Mouse (Mus musculus) kidney, adult 2 months (tissue): ENCODE results near the gene Smco3. TPM values are rescaled to one million over a fixed set of nuclear protein-coding genes. Genes with fewer than 3 reads are reported as not detected.

Source experiments
- DNase-seq: peaks from one replicate; pipeline ENCODE4 v3.0.0; 2021
- H3K27ac ChIP-seq: fragments of 200-500 bp; 2 replicates; pipeline ENCODE4 v1.5.1; 2012; ENCODE audit warnings: low read depth, low read length, control low read depth, inconsistent platforms; ENCODE audit not compliant: insufficient read depth
- H3K27me3 ChIP-seq: fragments of 200-500 bp; replicated peaks from 2 replicates; pipeline ENCODE4 v1.6.1; 2012; ENCODE audit warnings: mild to moderate bottlenecking, moderate library complexity, low read length, inconsistent platforms; ENCODE audit not compliant: control insufficient read depth, insufficient read depth
- H3K36me3 ChIP-seq: fragments of 200-500 bp; 2 replicates; pipeline ENCODE4 v1.6.1; 2012; ENCODE audit warnings: mild to moderate bottlenecking, moderate library complexity, low read length, inconsistent platforms; ENCODE audit not compliant: control insufficient read depth, insufficient read depth
- H3K4me1 ChIP-seq: fragments of 200-500 bp; 2 replicates; pipeline ENCODE4 v1.6.1; 2011; ENCODE audit warnings: low read length; ENCODE audit not compliant: control insufficient read depth, insufficient read depth
- H3K4me3 ChIP-seq: fragments of 200-500 bp; 2 replicates; pipeline ENCODE4 v1.5.1; 2011; ENCODE audit warnings: mild to moderate bottlenecking, low read depth, low read length, control low read depth; ENCODE audit not compliant: insufficient read depth
- CTCF ChIP-seq: fragments of 200-500 bp; conservative IDR thresholded peaks from 2 replicates; pipeline ENCODE4 v1.5.1; 2011; ENCODE audit warnings: low read depth, mild to moderate bottlenecking, control low read depth, low read length, moderate library complexity, mixed read lengths; ENCODE audit not compliant: insufficient read depth, insufficient read length
- POLR2A ChIP-seq: fragments of 200-500 bp; IDR thresholded peaks from one replicate; pipeline ENCODE4 v1.6.1; 2011; ENCODE audit warnings: low read depth, low read length, control low read depth
- WGBS: fragments of 180-500 bp; shearing (Covaris S2); methylation state at CpG from one replicate; pipeline ENCODE4 v1.1.7; 2018; 5-methylcytosine and 5-hydroxymethylcytosine counted together
- polyA plus RNA-seq: library from polyadenylated mRNA; depleted of rRNA; stranded (reverse); fragments of >200 nt; gene quantifications from 2 replicates; pipeline ENCODE4 v1.2.3, GENCODE M21; 2012

Smco3 gene
- polyA plus RNA-seq, 1 experiment = 0.59 TPM

DNA sequence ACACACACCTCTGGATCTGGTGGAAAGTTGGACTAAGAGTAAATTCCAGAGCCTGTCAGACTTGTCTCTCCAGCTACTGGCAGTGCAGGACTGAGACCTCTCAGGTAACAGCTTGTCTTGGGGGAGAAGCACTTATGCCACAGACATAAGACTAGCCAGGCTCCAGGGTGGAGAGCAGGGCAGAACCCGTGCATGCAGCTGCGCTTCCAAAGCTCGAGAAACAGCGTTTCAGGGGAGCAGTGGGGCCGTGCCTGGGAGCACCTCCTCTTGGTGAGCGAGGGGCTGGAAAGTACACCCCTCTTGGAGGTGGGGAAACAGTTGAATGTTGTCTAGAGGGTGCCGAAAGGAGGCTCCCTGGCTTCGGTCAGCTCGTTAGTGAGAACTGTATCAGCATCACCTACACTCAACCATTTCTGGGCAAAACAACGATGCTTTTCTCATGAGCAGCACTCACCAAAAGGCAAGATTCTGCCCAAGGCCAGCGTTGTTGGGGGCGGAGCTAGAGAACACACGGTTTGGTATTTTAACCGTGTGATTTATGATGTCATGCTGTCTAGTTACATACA is 20.9 kb upstream of the Smco3 start:
- Histone ChIP-seq H3K27ac (peak overlapping the region; percentile 53; the same call in 1 of the 2 replicates), H3K27me3 (no peaks in the 10 kb centered on the region), H3K4me1 (peaks cover 6% of the 10 kb centered on the region), H3K36me3 (no peaks in the 10 kb centered on the region), H3K4me3 (peak overlapping the region; percentile 20)
- no peak for TF ChIP-seq POLR2A
- peak; percentile 27 for DNase-seq
- WGBS = 44% methylated on average over 14 of the region's 14 CpGs

DNA sequence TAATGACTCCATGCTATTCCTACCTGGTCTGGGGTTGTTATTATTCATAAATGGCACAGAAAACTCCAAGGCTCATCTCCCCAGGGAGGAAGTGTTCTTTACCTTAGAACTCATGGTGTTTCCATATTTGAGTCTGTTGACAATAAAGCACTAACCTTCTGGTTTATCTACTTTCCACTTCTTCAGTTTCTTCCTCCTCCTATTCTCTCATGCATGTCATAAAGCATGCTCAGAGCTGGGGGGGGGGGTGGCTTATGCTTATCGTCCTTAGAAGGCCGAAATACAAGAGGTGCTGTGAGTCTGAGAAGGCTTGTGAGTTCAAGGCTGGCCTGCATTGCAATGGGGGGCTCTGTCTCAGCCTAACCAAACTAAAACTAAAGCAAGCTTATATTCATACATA is 19.9 kb upstream of the Smco3 start:
- Histone ChIP-seq H3K4me3 (no peak overlapping the region), H3K36me3 (no peaks in the 10 kb centered on the region), H3K27ac (no peak overlapping the region), H3K27me3 (no peaks in the 10 kb centered on the region), H3K4me1 (peaks cover 6% of the 10 kb centered on the region)
- WGBS = 51% methylated on average over 2 of the region's 2 CpGs
- DNase-seq = no peak
- no peak for TF ChIP-seq CTCF

DNA sequence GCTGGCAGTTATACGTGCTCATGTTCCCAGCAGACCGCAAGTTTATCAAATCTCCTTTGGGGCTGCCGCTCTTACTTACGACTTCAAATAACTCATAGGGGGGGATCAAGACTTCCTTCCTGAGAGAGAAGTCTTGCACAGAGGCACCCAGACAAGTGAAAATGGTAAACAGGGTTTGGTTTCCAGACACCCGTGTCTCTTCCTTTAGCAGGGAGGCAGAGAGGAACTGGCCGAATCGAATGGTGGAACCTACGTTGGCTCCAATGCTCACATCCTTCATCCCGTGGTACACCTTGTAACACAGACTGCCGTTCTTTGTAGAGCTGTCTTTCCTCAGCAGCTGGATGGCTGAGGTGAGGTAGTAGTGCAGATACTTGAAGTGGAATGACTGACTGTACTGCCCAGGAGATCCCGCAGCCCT is 19.1 kb upstream of the Smco3 start:
- 83% methylated on average over 11 of the region's 11 CpGs for WGBS
- Histone ChIP-seq H3K27me3 (no peaks in the 10 kb centered on the region), H3K36me3 (no peaks in the 10 kb centered on the region), H3K27ac (no peak overlapping the region), H3K4me3 (no peak overlapping the region), H3K4me1 (peaks cover 6% of the 10 kb centered on the region)
- DNase-seq = no peak
- TF ChIP-seq POLR2A = no peak
- no peak for TF ChIP-seq CTCF

DNA sequence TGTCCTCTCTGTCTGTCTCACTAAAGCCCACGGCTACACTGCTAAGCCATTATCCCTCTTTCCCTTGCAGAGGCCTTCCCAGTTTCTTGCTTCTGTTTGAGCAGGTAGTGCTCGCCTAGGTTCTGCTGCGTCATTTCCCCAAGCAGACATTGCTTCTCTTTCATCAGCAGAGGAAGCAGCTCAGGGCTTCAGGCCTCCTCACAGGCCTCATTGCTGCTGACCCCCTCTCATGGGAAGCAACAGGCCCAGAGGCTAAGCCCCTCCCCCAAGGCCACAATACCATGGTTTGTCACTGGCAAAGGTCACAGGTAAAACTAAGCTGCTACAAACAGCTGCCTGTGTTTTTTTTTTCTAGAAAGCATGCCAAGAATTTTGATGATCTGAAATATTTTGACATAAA is 17.5 kb upstream of the Smco3 start:
- 42% methylated on average over 3 of the region's 3 CpGs for WGBS
- Histone ChIP-seq H3K27ac (peak overlapping the region; percentile 86), H3K4me3 (no peak overlapping the region), H3K27me3 (no peaks in the 10 kb centered on the region), H3K36me3 (no peaks in the 10 kb centered on the region), H3K4me1 (peaks cover 6% of the 10 kb centered on the region)
- TF ChIP-seq POLR2A = no peak
- no peak for TF ChIP-seq CTCF
- DNase-seq = peak; percentile 37

DNA sequence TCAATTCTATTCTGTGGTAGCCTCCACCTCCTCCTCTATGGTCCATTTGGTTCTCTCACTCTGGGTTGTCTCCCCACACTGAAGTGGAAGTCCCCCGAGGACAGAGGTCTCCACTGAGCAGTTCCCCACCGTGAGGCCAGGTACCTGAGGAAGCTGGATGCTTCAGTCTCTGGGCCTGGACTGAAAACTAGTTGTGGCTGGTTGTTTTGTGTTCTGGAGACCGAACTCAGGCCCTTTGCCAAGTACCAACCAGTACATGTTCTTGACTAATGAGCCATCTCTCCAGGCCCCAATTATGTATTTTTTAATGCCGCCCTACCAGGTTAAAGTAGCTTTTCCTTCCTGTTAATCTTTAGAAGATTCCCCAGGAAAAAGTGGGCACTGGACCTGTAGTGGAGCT is 17.1 kb upstream of the Smco3 start:
- Histone ChIP-seq H3K4me3 (no peak overlapping the region), H3K27ac (peak overlapping the region; percentile 86), H3K36me3 (no peaks in the 10 kb centered on the region), H3K27me3 (no peaks in the 10 kb centered on the region), H3K4me1 (peaks cover 6% of the 10 kb centered on the region)
- 31% methylated on average over 4 of the region's 4 CpGs for WGBS
- peak; percentile 61 for DNase-seq
- TF ChIP-seq POLR2A (no peak), CTCF (no peak)

DNA sequence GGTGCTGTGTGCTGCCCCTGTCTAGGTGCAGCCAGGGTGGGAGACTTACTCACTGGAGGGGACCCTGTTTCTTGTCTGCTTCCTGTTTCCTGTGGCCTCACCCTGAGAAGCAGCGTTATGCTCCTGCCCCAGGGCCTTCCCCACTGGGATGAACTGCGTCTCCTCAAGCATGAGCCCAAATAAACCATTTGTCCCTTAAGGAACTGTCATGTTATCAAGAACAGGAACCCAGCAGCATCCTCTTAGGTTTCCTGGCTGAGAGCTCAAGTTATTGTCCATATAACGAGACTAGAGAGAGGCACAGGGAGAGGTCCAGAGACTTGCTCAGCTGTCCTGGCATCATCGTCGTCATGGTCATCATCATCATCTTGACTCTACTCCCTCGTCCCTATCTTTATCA is 15.0 kb upstream of the Smco3 start:
- no peaks in the 10 kb centered on the region for H3K27me3 ChIP-seq
- WGBS = 73% methylated on average over 6 of the region's 6 CpGs
- no peak for DNase-seq
- no peaks in the 10 kb centered on the region for H3K36me3 ChIP-seq
- H3K27ac ChIP-seq = no peak overlapping the region
- peaks cover 6% of the 10 kb centered on the region for H3K4me1 ChIP-seq
- no peak overlapping the region for H3K4me3 ChIP-seq
- TF ChIP-seq POLR2A (no peak), CTCF (no peak)

DNA sequence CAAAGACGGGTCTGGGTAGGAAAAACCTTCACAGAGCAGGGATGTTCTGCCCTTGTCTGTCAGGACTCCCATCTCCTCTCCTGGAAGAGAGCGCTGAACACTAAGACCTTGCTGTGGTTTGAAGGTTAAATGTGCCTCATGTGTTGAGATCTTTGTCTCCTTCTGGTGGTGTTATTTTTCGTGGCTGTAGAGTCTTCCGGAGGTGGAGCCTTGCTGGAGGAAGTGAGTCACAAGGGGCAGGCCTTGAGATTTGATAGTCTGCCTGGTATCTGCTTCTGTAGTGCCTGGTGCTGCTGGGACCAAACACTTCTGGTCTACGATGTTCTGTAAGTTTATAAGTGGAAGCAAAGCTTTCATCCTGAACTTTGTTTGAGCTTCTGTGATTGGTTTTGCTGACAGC is 13.7 kb upstream of the Smco3 start:
- 94% methylated on average over 5 of the region's 5 CpGs for WGBS
- Histone ChIP-seq H3K4me1 (peaks cover 6% of the 10 kb centered on the region), H3K27me3 (no peaks in the 10 kb centered on the region), H3K27ac (no peak overlapping the region), H3K36me3 (no peaks in the 10 kb centered on the region), H3K4me3 (no peak overlapping the region)
- DNase-seq = no peak
- no peak for TF ChIP-seq CTCF
- no peak for TF ChIP-seq POLR2A

DNA sequence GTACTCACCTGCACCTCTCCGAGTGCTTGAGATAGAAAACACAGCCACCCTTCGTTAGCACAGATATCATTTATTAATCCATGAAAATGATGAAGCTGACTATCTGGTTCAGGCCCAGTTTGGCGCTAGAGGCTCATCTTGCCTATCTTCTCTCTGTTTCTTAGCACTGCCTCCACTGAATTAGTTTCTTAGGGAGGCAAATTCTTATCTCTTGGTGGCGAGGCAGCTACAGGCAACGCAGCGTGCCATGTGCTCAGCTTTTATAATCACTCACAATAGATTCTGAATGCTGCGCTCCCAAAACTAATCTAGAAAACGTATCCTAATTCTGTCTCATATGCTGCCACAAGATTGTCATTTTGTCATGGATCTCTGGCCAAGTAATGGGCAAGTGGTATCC is 13.1 kb upstream of the Smco3 start:
- no peak overlapping the region for H3K27ac ChIP-seq
- WGBS = 99% methylated on average over 8 of the region's 8 CpGs
- H3K27me3 ChIP-seq = no peaks in the 10 kb centered on the region
- no peak overlapping the region for H3K4me3 ChIP-seq
- TF ChIP-seq CTCF = no peak
- TF ChIP-seq POLR2A = no peak
- peaks cover 6% of the 10 kb centered on the region for H3K4me1 ChIP-seq
- no peaks in the 10 kb centered on the region for H3K36me3 ChIP-seq
- no peak for DNase-seq
